ENCODE assay signal across 7 mouse cellular contexts in the genomic region with DNA sequence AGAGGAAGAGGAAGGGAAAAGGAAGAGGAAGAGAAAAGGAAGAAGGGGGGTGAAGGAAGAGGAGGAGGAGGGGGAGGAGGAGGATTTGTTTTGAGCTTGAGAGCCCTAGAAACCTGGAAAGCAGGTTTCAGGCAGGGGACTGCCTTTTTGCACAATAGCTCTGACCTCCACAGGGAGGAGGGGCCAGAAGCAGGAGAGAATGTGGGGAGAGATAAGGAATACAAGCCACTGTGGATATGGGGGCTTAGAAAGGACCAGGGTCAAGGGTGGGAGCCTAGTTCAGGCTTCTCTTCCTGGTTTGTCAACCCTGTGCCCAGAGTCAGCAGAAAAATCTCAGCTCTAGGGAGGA. TPM values are rescaled to one million over a fixed set of nuclear protein-coding genes. Genes with fewer than 3 reads are reported as not detected.
DNase-seq lines count a peak whose midpoint lies in the region; ATAC-seq lines count a peak whose summit lies in the region.

No protein-coding gene starts in this region.

- H3K4me1 ChIP-seq in megakaryocyte, embryonic 14.5 days, result peaks cover 92% of the 10 kb centered on the region
- H3K4me1 ChIP-seq in forebrain, embryonic 15.5 days, result peaks cover 61% of the 10 kb centered on the region
- H3K4me1 ChIP-seq in liver, embryonic 12.5 days, result peaks cover 70% of the 10 kb centered on the region

- peak overlapping the region; percentile 75 for H3K4me3 ChIP-seq in megakaryocyte, embryonic 14.5 days (replicated peaks)
- H3K4me3 ChIP-seq in forebrain, embryonic 15.5 days, result peak overlapping the region; percentile 24
- no peak overlapping the region for H3K4me3 ChIP-seq in liver, embryonic 12.5 days

- no peak for DNase-seq in retina, embryonic 14.5 days (ENCODE audit: low spot score)
- no peak for DNase-seq in urinary bladder, adult 2 months (ENCODE audit: low spot score)

- peak overlapping the region; percentile 27; the same call in 1 of the 2 replicates for H3K9ac ChIP-seq in forebrain, embryonic 15.5 days (replicated peaks)
- no peak overlapping the region; the same call in 1 of the 2 replicates for H3K9ac ChIP-seq in liver, embryonic 12.5 days

- peak overlapping the region; percentile 44 for H3K4me2 ChIP-seq in forebrain, embryonic 15.5 days (replicated peaks)
- peak overlapping the region; percentile 45 for H3K4me2 ChIP-seq in liver, embryonic 12.5 days

- peak overlapping the region; percentile 85 for H3K27ac ChIP-seq in forebrain, embryonic 15.5 days (replicated peaks)
- peak overlapping the region; percentile 36; the same call in 1 of the 2 replicates for H3K27ac ChIP-seq in liver, embryonic 12.5 days

- H3K36me3 ChIP-seq in megakaryocyte, embryonic 14.5 days (replicated peaks; ENCODE audit: low read length), result no peaks in the 10 kb centered on the region
- no peaks in the 10 kb centered on the region for H3K36me3 ChIP-seq in forebrain, embryonic 15.5 days
- H3K36me3 ChIP-seq in liver, embryonic 12.5 days, result no peaks in the 10 kb centered on the region

- H3K27me3 ChIP-seq in megakaryocyte, embryonic 14.5 days (replicated peaks), result no peaks in the 10 kb centered on the region
- no peaks in the 10 kb centered on the region for H3K27me3 ChIP-seq in forebrain, embryonic 15.5 days
- H3K27me3 ChIP-seq in liver, embryonic 12.5 days (replicated peaks), result peaks cover 41% of the 10 kb centered on the region

- no peak for ATAC-seq in megakaryocyte, adult 5-6 weeks (ENCODE audit: poor library complexity, severe bottlenecking)
- ATAC-seq in forebrain, embryonic 15.5 days (replicated peaks), result no peak
- no peak for ATAC-seq in liver, embryonic 12.5 days
- no peak for ATAC-seq in frontal cortex, adult (ENCODE audit: low TSS enrichment)

- H3K9me3 ChIP-seq in megakaryocyte, embryonic 14.5 days, result no peaks in the 10 kb centered on the region
- no peaks in the 10 kb centered on the region for H3K9me3 ChIP-seq in forebrain, embryonic 15.5 days
- no peaks in the 10 kb centered on the region for H3K9me3 ChIP-seq in liver, embryonic 12.5 days (replicated peaks)

RNA-seq across cellular contexts. Expression of gene Trim8, which starts 21.6 kb away (rescaled TPM):
- polyA plus RNA-seq in megakaryocyte, embryonic 14.5 days (2012; ENCODE audit: insufficient read depth, low replicate concordance), result 207 and 435 TPM in 2 replicates
- 14.1 and 18.2 TPM in 2 replicates for total RNA-seq in megakaryocyte, adult 5-6 weeks (2015)
- 18.0 and 20.1 TPM in 2 replicates for total RNA-seq in megakaryocyte, adult 5-6 weeks (2017)
- polyA plus RNA-seq in forebrain, embryonic 15.5 days (2015; fragmentation: Nextera tagmentation; extraction: Ambion mirVana), result 28.0 and 29.4 TPM in 2 replicates
- 19.0 and 19.5 TPM in 2 replicates for polyA plus RNA-seq in liver, embryonic 12.5 days (2016; fragmentation: Nextera tagmentation; extraction: Ambion mirVana)
- 17.2 and 25.2 TPM in 2 replicates for polyA plus RNA-seq in urinary bladder, adult 2 months (2012; rRNA removed)

RNA-seq across cellular contexts. Expression of gene Arl3, which starts 49.9 kb away (rescaled TPM):
- 5.8 and 22.9 TPM in 2 replicates for polyA plus RNA-seq in megakaryocyte, embryonic 14.5 days (2012; ENCODE audit: insufficient read depth, low replicate concordance)
- 13.5 and 15.7 TPM in 2 replicates for total RNA-seq in megakaryocyte, adult 5-6 weeks (2015)
- 13.2 and 21.6 TPM in 2 replicates for total RNA-seq in megakaryocyte, adult 5-6 weeks (2017)
- 238 and 241 TPM in 2 replicates for polyA plus RNA-seq in forebrain, embryonic 15.5 days (2015; fragmentation: Nextera tagmentation; extraction: Ambion mirVana)
- polyA plus RNA-seq in liver, embryonic 12.5 days (2016; fragmentation: Nextera tagmentation; extraction: Ambion mirVana), result 37.2 and 38.4 TPM in 2 replicates
- 93.7 and 103 TPM in 2 replicates for polyA plus RNA-seq in urinary bladder, adult 2 months (2012; rRNA removed)

RNA-seq across cellular contexts. Expression of gene Sfxn2, which starts 50.1 kb away (rescaled TPM):
- 0.38 TPM in 1 of 2 replicates, not detected in the other for polyA plus RNA-seq in megakaryocyte, embryonic 14.5 days (2012; ENCODE audit: insufficient read depth, low replicate concordance)
- total RNA-seq in megakaryocyte, adult 5-6 weeks (2015), result 5.2 and 6.6 TPM in 2 replicates
- total RNA-seq in megakaryocyte, adult 5-6 weeks (2017), result 7.7 and 9.6 TPM in 2 replicates
- 12.6 and 13.7 TPM in 2 replicates for polyA plus RNA-seq in forebrain, embryonic 15.5 days (2015; fragmentation: Nextera tagmentation; extraction: Ambion mirVana)
- polyA plus RNA-seq in liver, embryonic 12.5 days (2016; fragmentation: Nextera tagmentation; extraction: Ambion mirVana), result 18.5 and 18.9 TPM in 2 replicates
- 5.8 and 7.5 TPM in 2 replicates for polyA plus RNA-seq in urinary bladder, adult 2 months (2012; rRNA removed)
